Mouse (Mus musculus): ENCODE results near the gene Eci3. TPM values are rescaled to one million over a fixed set of nuclear protein-coding genes. Genes with fewer than 3 reads are reported as not detected.
A peak's percentile ranks its signal among the peaks of the same experiment; 100 is the strongest.
"Not testable (repeated sequence)": the region's sequence is repeated elsewhere in the genome, so short reads cannot be mapped to it uniquely, and the experiment has no call there.

Gene Eci3
- polyA plus RNA-seq, 1 experiment from 2014 or later = 0.11 TPM

DNA sequence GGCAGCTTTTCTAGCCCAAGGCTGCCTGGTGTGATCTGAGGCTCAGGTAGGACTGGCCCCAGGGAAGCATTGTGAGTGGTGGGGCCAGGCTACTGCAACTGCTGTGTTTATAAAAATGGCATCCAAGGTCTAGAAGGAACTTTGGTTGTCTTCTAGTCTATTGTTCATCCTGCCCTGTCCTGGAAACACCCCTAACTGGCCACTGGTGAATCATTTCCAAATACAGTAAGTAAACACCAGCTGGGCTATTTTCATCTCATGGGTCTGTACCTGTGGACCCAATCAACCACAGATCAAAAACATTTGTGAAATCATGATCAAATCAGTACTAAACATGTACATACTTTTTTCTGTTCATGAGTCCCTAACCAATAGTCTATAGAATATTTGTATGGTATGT, 8.8 kb upstream of the Eci3 start:
- H3K4me1 ChIP-seq; H3K27ac ChIP-seq; DNase-seq (ENCODE audit: extremely low spot score, low spot score); H3K9me3 ChIP-seq; H3K4me3 ChIP-seq; H3K27me3 ChIP-seq (ENCODE audit: poor library complexity, severe bottlenecking): not testable (repeated sequence)
- peaks cover 13% of the 10 kb centered on the region for H3K36me3 ChIP-seq (replicated peaks)

DNA sequence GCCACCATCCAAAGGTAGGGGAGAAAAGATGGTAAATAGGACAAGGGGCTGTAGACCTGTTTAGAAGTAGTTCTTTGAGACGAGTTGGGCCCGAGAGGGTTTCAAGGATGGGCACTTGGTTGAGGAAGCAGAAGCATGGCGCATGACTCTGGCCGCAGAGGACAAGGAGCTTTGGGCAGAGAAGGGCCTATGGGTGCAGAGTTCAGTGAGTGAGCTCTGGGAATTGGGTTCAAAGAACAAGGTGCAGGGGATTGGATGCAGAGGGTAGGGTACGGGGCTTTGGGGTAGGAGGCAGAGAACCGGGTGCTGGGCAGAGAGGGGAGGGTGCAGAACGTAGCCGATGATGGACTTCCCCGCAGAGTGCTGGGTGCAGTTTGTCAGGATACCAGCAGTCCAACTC, 2.0 kb upstream of the Eci3 start:
- not testable (repeated sequence) for DNase-seq (ENCODE audit: extremely low spot score, low spot score); H3K4me3 ChIP-seq; H3K27ac ChIP-seq; H3K36me3 ChIP-seq (replicated peaks); H3K9me3 ChIP-seq
- Histone ChIP-seq H3K27me3 (ENCODE audit: poor library complexity, severe bottlenecking) (peaks cover 47% of the 10 kb centered on the region), H3K4me1 (peaks cover 17% of the 10 kb centered on the region)
- 71% methylated on average over 9 of the region's 9 CpGs for WGBS

DNA sequence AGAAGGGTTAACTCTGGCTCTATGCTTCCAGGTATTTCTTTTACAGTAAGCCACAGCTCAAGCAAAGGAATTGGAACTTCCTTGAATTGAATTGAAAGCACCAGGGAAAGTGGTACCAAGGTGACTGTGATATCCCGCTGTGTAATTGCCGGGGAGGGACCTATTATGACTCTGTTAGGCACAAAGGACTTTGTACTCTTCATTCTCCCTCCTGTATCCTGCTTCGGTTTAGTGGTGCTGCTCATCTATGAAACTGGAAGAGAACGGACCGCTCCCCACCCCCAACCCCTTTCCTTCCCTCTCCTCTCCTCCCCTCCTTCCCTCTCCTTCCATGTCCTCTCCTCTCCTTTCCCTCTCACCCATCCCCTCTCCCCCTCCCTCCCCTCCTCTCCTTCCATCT, 1.3 kb upstream of the Eci3 start:
- Histone ChIP-seq H3K27me3 (ENCODE audit: poor library complexity, severe bottlenecking) (peaks cover 47% of the 10 kb centered on the region), H3K4me1 (peaks cover 17% of the 10 kb centered on the region), H3K4me3 (peak overlapping the region; percentile 60), H3K27ac (no peak overlapping the region), H3K36me3 (replicated peaks) (no peaks in the 10 kb centered on the region), H3K9me3 (no peaks in the 10 kb centered on the region)
- 17% methylated on average over 5 of the region's 5 CpGs for WGBS
- no peak for DNase-seq (ENCODE audit: extremely low spot score, low spot score)

DNA sequence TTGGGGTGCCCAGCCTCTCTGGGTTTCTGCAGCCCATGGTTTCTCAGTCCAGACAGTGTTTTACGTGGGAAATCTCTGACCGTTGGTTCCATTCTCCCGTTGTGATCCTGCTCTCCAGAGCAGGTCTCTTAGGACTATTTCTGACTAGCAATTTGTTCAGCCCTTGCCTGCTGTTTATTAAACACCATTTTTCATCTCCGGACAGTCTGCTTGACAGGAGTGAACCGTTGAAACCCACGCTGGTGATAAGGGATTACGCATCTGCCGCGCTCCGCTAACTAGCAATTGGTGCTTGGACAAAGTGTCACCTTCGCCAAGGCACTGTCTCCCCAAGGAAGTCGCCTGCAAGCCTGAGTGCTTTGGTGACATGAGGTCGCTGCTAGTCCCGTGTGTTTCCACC, 809 bp upstream of the Eci3 start:
- H3K36me3 ChIP-seq (replicated peaks) = no peaks in the 10 kb centered on the region
- H3K4me1 ChIP-seq = peaks cover 17% of the 10 kb centered on the region
- H3K9me3 ChIP-seq = no peaks in the 10 kb centered on the region
- DNase-seq (ENCODE audit: extremely low spot score, low spot score) = peak; percentile 18
- H3K4me3 ChIP-seq = peak overlapping the region; percentile 60
- H3K27me3 ChIP-seq (ENCODE audit: poor library complexity, severe bottlenecking) = peaks cover 47% of the 10 kb centered on the region
- H3K27ac ChIP-seq = no peak overlapping the region
- WGBS = 7% methylated on average over 14 of the region's 14 CpGs

DNA sequence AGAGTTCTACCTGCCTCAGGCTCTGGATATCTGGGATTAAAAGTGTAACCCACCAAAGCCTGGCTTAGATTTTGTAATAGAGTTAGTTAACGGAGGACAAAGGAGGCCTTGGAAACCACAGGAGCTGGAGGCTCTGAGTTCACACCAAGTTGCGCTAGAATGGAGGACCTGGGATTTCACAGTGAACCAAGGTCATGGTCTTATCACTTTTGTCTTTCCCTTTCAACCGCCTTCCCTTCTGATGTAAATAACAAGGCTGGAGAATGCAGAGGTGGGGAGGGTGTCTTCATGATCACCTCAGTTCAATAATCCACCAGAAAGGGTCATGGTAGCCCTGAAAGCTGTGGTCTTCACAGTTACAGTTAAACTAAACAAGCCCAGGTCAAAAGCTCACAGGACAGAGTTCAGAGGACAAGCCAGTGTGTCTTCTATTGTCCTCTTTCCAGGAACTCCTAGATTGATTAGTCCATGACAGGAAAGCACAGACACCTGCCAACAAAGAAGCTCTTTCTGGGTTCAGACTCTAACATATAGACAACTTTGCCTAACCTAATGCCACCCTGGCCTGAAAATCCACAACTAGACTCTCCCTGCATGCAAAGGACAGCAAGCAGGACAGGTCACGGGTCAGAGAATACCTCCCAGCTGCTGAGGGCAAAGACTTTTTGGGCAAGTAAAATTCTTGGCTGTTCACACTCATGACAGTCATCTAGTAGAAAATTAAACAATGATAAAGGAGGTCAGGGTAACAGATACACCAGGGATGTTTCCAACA, 2.4 kb downstream of the Eci3 start:
- Histone ChIP-seq H3K27ac (no peak overlapping the region), H3K27me3 (ENCODE audit: poor library complexity, severe bottlenecking) (peaks cover 41% of the 10 kb centered on the region), H3K4me1 (peaks cover 17% of the 10 kb centered on the region), H3K36me3 (replicated peaks) (no peaks in the 10 kb centered on the region), H3K9me3 (no peaks in the 10 kb centered on the region; the same call in 1 of the 2 replicates), H3K4me3 (no peak overlapping the region)
- WGBS = 83% methylated on average over 4 of the region's 4 CpGs
- no peak for DNase-seq (ENCODE audit: extremely low spot score, low spot score)

DNA sequence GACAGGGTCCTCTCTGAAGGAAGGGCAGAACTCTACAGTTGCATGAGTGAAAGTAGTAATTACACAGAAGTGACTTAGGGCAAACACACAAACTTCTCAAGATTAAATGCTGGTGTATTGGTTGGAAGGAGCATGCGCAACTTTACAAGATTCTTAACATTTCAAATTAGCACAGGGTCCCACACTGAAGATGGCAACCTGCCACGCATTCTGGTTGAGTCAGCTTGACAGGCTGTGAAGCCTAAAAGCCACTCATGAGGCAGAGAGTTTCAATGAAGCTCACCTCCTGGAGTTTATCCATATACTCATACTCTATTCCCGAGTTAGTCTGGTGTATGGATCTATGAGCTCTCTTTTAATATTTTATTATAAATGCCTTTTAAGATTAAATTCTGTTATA, 5.5 kb downstream of the Eci3 start:
- not testable (repeated sequence) for H3K9me3 ChIP-seq; DNase-seq (ENCODE audit: extremely low spot score, low spot score); H3K4me1 ChIP-seq; H3K27ac ChIP-seq; H3K36me3 ChIP-seq (replicated peaks); H3K4me3 ChIP-seq
- WGBS = 85% methylated on average over 3 of the region's 3 CpGs
- H3K27me3 ChIP-seq (ENCODE audit: poor library complexity, severe bottlenecking) = peaks cover 11% of the 10 kb centered on the region

DNA sequence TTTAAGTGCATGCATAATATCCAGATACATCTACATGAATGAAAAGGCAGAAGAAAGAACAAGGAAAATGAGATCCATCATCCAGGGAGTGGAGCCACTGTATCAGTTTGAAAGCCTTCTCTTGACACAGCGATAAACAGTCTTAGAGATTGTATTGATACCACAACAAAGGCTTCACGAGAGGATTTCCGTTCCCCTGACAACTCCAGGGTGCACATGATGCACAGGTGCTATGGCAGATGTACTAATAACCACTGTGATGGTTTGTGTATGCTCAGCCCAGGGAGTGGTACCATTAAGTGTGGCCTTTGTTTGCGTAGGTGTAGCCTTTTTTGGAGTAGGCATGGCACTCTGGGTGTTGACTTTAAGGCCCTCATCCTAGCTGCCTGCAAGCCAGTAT, 6.7 kb downstream of the Eci3 start:
- no peak for DNase-seq (ENCODE audit: extremely low spot score, low spot score)
- Histone ChIP-seq H3K9me3 (no peaks in the 10 kb centered on the region; the same call in 1 of the 2 replicates), H3K36me3 (replicated peaks) (no peaks in the 10 kb centered on the region), H3K27me3 (ENCODE audit: poor library complexity, severe bottlenecking) (peaks cover 3% of the 10 kb centered on the region; the same call in 1 of the 2 replicates), H3K4me1 (no peaks in the 10 kb centered on the region), H3K4me3 (no peak overlapping the region), H3K27ac (no peak overlapping the region)
- 88% methylated on average over 4 of the region's 4 CpGs for WGBS

DNA sequence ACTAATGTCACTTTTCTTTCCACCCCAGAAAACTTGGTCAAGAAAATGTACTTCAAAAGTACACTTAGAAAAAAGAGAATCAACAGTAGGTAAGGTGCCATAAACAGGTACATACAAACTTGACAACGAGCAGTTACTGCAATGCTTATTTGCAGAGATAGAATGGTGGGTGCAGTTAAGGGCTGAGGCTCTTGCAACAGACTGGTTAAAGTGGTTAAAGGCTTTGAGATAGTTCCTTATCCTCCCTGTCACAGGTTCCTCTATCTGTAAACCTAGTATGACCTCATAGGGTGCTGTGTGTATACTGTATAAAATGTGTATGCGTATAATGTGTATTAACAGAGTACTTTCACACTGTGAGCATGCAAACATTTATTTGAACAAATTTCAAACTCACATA, 12.2 kb downstream of the Eci3 start:
- DNase-seq (ENCODE audit: extremely low spot score, low spot score); H3K27me3 ChIP-seq (ENCODE audit: poor library complexity, severe bottlenecking); H3K4me1 ChIP-seq; H3K36me3 ChIP-seq (replicated peaks); H3K9me3 ChIP-seq; H3K27ac ChIP-seq; H3K4me3 ChIP-seq: not testable (repeated sequence)
- 94% methylated on average over 2 of the region's 2 CpGs for WGBS

DNA sequence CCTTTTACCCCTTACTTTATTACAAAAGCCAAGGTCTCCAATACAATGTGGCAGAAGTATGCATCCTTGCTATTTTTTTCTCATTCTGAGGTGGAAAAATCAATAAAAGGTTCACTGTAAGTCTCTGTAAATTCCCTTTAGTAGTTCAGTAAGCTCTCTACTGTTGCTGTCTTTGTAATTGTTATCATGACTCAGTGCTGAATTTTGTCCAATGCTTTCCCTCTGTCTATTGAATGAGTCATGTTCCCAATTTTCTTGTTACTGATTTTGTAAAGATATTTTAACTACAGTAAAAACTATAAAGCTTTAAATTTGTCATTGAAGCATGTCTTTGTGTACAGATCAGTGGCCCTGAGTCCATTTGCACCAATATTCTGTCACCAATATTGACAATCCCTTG, 21.2 kb downstream of the Eci3 start:
- no peak overlapping the region for H3K4me3 ChIP-seq
- no peak for DNase-seq (ENCODE audit: extremely low spot score, low spot score)
- no peaks in the 10 kb centered on the region for H3K4me1 ChIP-seq
- H3K27me3 ChIP-seq (ENCODE audit: poor library complexity, severe bottlenecking) = no peaks in the 10 kb centered on the region
- no peaks in the 10 kb centered on the region for H3K9me3 ChIP-seq
- no peaks in the 10 kb centered on the region for H3K36me3 ChIP-seq (replicated peaks)
- H3K27ac ChIP-seq = no peak overlapping the region

DNA sequence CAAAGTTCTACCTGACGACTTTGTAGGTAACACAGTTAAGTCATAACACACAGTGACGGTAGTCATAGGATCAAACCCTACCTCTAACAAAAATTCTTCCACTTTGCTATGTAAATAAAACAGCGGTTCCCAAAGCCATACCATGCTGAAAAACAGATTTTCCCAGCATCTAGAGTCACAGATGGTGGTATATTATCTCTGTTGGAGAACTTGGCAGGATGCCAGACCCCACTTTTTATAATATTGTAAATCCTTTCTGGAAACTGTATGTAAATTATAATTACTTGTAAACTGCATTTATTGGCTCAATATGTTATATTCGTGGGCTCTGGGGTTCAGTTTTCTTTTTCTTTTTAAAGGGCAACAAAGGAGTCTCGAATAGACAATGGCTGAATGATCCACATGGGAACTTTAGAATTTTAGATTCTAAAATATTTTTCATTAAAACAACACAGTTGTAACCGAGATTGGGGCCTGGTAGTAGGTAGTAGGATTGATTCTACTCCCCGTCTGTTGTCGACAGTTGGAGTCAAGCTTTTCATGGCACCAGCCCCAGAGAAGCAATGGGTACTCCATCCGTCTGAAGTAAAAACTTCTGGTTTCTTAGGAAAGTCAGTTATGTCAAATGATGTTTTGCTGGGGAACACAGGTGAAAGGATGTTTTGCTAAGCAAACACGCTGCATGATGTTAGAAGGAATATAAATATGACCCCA, 28.5 kb downstream of the Eci3 start:
- Histone ChIP-seq H3K4me3 (no peak overlapping the region), H3K27me3 (ENCODE audit: poor library complexity, severe bottlenecking) (no peaks in the 10 kb centered on the region)
- WGBS = 88% methylated on average over 10 of the region's 10 CpGs

DNA sequence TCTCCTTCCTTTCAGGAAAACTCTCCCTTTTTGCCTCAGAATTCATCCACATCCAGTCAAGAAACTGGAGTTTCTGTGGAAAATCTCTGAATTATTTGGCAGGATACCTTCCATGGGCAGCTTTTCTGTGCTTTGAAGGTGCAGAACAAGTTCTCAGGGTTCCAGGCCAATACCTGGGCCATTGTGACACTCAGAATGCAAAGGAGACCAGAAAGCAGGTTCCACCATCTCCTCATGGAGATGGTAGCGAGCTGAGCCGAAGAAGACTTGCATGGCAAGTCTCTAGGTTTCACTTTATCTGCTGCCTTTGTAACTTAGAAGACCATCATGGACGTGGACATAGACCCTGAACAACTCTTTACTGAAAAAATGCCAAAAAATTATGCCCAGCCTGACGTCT, 39.4 kb downstream of the Eci3 start, which contains the start of the genes Fam217a and 4933417A18Rik:
Gene Fam217a, minus strand, starts transcription at position 101 of the 400 bp plus-strand sequence.
Gene 4933417A18Rik, plus strand, starts transcription at position 200 of the 400 bp plus-strand sequence.
- Histone ChIP-seq H3K9me3 (no peaks in the 10 kb centered on the region), H3K4me1 (no peaks in the 10 kb centered on the region), H3K27ac (no peak within 1 kb of the TSS), H3K4me3 (no peak within 1 kb of the TSS), H3K27me3 (ENCODE audit: poor library complexity, severe bottlenecking) (no peaks in the 10 kb centered on the region), H3K36me3 (replicated peaks) (no peaks in the 10 kb centered on the region)
- 83% methylated on average over 4 of the region's 4 CpGs for WGBS
- no peak for DNase-seq (ENCODE audit: extremely low spot score, low spot score)

More for the DNA sequence above, 28.5 kb downstream of the Eci3 start:
- Histone ChIP-seq H3K4me1 (no peaks in the 10 kb centered on the region), H3K9me3 (no peaks in the 10 kb centered on the region), H3K36me3 (replicated peaks) (no peaks in the 10 kb centered on the region), H3K27ac (no peak overlapping the region)
- no peak for DNase-seq (ENCODE audit: extremely low spot score, low spot score)

DNA sequence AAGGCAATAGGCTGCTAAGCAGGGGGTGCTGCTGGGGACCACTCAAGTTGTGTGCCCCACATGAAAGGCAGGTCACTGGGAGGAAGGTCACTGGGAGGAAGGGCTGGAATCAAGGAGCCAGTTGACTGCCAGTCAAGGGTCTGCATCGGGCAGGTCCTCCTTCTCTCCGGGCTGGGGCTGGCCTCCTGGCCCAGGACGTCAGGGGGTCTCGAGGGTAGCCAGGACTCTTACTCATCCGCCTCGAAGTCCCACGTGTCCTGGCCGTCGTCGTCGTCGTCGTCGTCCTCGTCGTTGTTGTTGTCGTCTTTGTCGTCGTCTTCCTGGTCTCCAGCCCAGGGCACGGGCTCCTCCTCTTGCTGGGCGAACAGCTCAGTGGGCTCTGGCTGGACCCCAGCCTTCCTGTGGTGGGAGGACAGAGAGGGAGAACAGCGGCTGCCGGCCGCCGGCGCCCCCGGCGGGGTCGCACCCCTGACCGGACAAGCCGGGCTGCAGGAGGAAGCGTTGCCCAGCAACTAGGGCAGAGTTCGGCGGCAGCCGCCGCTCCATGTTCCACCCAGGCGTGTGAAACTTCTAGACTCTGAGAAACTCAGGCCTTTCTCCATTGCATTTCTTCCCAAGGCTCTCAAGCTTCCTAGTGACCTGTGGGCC, 47.0 kb downstream of the Eci3 start:
- Histone ChIP-seq H3K9me3 (no peaks in the 10 kb centered on the region), H3K4me1 (peaks cover 10% of the 10 kb centered on the region), H3K36me3 (replicated peaks) (no peaks in the 10 kb centered on the region), H3K4me3 (peak overlapping the region; percentile 39), H3K27ac (peak overlapping the region; percentile 75), H3K27me3 (ENCODE audit: poor library complexity, severe bottlenecking) (no peaks in the 10 kb centered on the region)
- peak; percentile 30 for DNase-seq (ENCODE audit: extremely low spot score, low spot score)
- 55% methylated on average over 37 of the region's 37 CpGs for WGBS

DNA sequence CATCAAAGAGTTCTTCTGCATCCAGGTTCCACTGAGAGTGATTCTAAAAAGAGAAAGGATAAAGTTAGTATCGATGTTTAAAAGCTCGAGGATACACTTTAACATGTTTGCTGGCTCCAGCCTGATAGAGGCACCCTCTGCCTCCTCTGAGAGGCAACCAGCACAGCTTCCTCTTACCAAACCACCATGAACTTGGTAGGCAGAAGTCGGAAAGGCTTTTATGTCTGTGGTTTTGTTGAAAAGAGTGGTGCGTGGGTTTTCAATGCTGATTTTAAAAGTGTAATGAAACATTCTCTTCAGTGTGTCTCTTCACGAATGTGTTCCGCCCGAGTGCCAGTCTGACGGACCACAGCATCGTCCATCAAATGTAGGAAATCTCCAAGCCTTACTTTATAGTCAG, 49.0 kb downstream of the Eci3 start:
- no peaks in the 10 kb centered on the region for H3K27me3 ChIP-seq (ENCODE audit: poor library complexity, severe bottlenecking)

More for the DNA sequence above, 49.0 kb downstream of the Eci3 start:
- Histone ChIP-seq H3K36me3 (replicated peaks) (no peaks in the 10 kb centered on the region), H3K4me3 (no peak overlapping the region), H3K9me3 (no peaks in the 10 kb centered on the region), H3K27ac (no peak overlapping the region), H3K4me1 (peaks cover 10% of the 10 kb centered on the region)
- DNase-seq (ENCODE audit: extremely low spot score, low spot score) = no peak
- 89% methylated on average over 9 of the region's 9 CpGs for WGBS
